Mouse (Mus musculus): ENCODE results near the gene Tmem62. TPM values are rescaled to one million over a fixed set of nuclear protein-coding genes. Genes with fewer than 3 reads are reported as not detected.
"Not testable (repeated sequence)": the region's sequence is repeated elsewhere in the genome, so short reads cannot be mapped to it uniquely, and the experiment has no call there.

Tmem62 gene
- polyA plus RNA-seq, 1 experiment from 2014 or later: 4.2 TPM

DNA sequence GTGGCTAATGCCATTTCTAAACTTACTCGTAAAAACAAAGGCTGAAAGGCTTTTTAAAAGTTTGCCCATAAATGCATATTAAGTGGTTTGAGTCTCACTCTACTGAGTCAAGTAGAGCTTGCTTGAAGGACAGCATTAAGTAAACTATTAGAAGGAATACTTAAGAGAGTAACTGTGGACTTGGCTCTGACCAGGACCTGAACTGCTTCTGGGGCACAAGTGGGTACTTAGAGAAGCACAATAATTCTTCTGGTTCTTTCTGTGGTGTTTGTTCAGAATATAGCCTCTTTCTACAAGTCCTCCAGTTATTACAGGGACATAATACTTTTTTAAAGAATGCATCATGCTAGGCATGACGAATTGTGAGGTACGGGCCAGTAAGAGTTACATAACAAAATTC lies 11.3 kb upstream of the Tmem62 start:
- Histone ChIP-seq H3K4me2 (replicated peaks; ENCODE audit: low read depth, low read length) (no peak overlapping the region), H3K27ac (ENCODE audit: low read length) (no peak overlapping the region), H3K4me3 (ENCODE audit: low read depth, low read length) (no peak overlapping the region), H3K27me3 (ENCODE audit: control insufficient read depth, insufficient read depth, low read length) (no peaks in the 10 kb centered on the region), H3K9me3 (ENCODE audit: control insufficient read depth, low read depth, low read length) (no peaks in the 10 kb centered on the region), H3K36me3 (ENCODE audit: control insufficient read depth, insufficient read depth, low read length) (no peaks in the 10 kb centered on the region), H3K4me1 (ENCODE audit: control insufficient read depth, insufficient read depth, low read length) (no peaks in the 10 kb centered on the region), H3K9ac (replicated peaks; ENCODE audit: low read depth, low read length) (no peak overlapping the region)
- no peak for ATAC-seq (ENCODE audit: insufficient number of reproducible peaks, insufficient read depth, low FRiP score, low read depth)
- WGBS: 90% methylated on average over 3 of the region's 3 CpGs

DNA sequence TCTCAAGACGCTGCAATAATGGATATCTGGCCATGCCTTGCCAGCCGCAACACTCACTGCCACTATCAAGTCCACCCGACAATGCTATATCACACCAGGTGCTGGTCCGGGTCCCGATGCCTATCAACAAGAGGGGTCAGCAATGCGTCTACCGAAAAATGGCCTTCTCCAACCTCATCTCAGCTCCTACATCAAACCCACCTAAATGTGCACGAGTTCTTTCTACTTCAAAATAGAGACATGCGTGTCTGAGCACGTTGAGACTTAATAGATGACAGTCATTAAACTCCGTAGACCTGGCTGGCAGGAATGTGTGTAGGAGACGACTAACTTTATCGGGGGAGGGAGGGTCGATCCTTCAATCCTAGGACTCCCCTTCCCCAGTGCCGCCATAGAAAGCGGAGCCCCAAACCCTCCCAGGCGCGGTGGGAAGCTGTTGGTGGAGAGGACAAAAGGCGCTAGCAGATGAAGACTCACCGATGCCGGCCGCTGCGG lies 6.7 kb upstream of the Tmem62 start:
- Histone ChIP-seq H3K4me2 (replicated peaks; ENCODE audit: low read depth, low read length) (peak overlapping the region; percentile 52), H3K4me3 (ENCODE audit: low read depth, low read length) (peak overlapping the region; percentile 82), H3K9ac (replicated peaks; ENCODE audit: low read depth, low read length) (peak overlapping the region; percentile 79), H3K36me3 (ENCODE audit: control insufficient read depth, insufficient read depth, low read length) (no peaks in the 10 kb centered on the region), H3K27ac (ENCODE audit: low read length) (peak overlapping the region; percentile 76), H3K4me1 (ENCODE audit: control insufficient read depth, insufficient read depth, low read length) (no peaks in the 10 kb centered on the region), H3K9me3 (ENCODE audit: control insufficient read depth, low read depth, low read length) (no peaks in the 10 kb centered on the region), H3K27me3 (ENCODE audit: control insufficient read depth, insufficient read depth, low read length) (no peaks in the 10 kb centered on the region)
- under 1% methylated on average over 22 of the region's 23 CpGs for WGBS
- 0 out of 2 replicates have a peak, but pooled peaks have one; percentile 60 for ATAC-seq (ENCODE audit: insufficient number of reproducible peaks, insufficient read depth, low FRiP score, low read depth)

DNA sequence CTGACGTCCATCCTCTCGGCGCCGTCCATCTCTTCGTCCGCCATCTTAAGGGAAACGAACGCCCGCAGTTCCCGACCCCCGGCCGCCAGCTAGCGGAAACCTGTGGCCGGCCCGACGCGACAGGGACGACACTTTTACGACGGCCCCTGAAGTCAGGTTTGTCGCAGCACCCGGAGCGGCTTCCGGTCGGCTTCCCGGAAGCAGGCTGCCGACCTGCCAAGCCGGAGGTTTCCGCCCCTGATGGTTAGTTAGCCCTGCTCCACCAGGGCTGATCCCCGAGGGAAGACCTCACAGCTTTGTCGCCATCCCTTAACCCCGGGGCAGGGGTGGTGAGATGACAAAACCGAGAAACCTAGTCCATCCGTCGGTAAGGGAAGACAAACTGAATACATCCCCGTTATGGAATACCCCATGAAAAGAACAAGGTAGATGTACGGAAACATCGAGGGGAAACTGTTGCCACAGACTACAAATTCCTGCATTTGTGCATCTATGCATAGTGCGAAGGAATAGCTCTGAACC lies 6.2 kb upstream of the Tmem62 start, which contains the start of gene Ubr1:
TSS of gene Ubr1 (minus strand) at position 157 of the 522 bp plus-strand sequence.
- Histone ChIP-seq H3K27me3 (ENCODE audit: control insufficient read depth, insufficient read depth, low read length) (no peaks in the 10 kb centered on the region), H3K9me3 (ENCODE audit: control insufficient read depth, low read depth, low read length) (no peaks in the 10 kb centered on the region), H3K4me3 (ENCODE audit: low read depth, low read length) (peak within 1 kb of the TSS; percentile 82), H3K9ac (replicated peaks; ENCODE audit: low read depth, low read length) (peak within 1 kb of the TSS; percentile 79), H3K27ac (ENCODE audit: low read length) (peak within 1 kb of the TSS; percentile 76), H3K4me2 (replicated peaks; ENCODE audit: low read depth, low read length) (peak within 1 kb of the TSS; percentile 52), H3K4me1 (ENCODE audit: control insufficient read depth, insufficient read depth, low read length) (no peaks in the 10 kb centered on the region), H3K36me3 (ENCODE audit: control insufficient read depth, insufficient read depth, low read length) (no peaks in the 10 kb centered on the region)
- peak; percentile 75; the same call in 1 of the 2 replicates for ATAC-seq (ENCODE audit: insufficient number of reproducible peaks, insufficient read depth, low FRiP score, low read depth)
- WGBS: under 1% methylated on average over 39 of the region's 39 CpGs

DNA sequence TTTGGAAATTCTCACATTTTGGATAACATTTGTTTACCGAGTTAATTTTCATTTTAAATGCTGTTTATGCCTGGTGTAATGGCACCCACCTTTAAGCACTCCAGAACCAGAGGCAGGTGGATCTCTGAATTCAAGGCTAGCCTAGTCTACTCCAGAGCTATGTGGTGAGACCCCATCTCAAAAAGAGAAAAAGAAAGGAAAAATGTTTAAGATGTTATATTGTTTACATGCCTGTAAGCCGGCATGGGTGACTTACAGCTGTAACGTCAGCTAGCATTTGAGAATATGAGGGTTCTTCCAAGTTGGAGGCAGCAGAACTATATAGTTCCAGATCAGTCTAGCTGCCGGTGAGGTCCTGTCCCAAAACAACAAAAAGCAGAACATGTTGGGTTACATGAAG lies 5.1 kb upstream of the Tmem62 start:
- Histone ChIP-seq H3K36me3 (ENCODE audit: control insufficient read depth, insufficient read depth, low read length) (no peaks in the 10 kb centered on the region), H3K4me3 (ENCODE audit: low read depth, low read length) (no peak overlapping the region), H3K27me3 (ENCODE audit: control insufficient read depth, insufficient read depth, low read length) (no peaks in the 10 kb centered on the region), H3K9ac (replicated peaks; ENCODE audit: low read depth, low read length) (no peak overlapping the region), H3K27ac (ENCODE audit: low read length) (no peak overlapping the region), H3K4me1 (ENCODE audit: control insufficient read depth, insufficient read depth, low read length) (no peaks in the 10 kb centered on the region), H3K4me2 (replicated peaks; ENCODE audit: low read depth, low read length) (no peak overlapping the region), H3K9me3 (ENCODE audit: control insufficient read depth, low read depth, low read length) (no peaks in the 10 kb centered on the region)
- ATAC-seq (ENCODE audit: insufficient number of reproducible peaks, insufficient read depth, low FRiP score, low read depth): no peak
- WGBS: 83% methylated on average over 4 of the region's 4 CpGs

DNA sequence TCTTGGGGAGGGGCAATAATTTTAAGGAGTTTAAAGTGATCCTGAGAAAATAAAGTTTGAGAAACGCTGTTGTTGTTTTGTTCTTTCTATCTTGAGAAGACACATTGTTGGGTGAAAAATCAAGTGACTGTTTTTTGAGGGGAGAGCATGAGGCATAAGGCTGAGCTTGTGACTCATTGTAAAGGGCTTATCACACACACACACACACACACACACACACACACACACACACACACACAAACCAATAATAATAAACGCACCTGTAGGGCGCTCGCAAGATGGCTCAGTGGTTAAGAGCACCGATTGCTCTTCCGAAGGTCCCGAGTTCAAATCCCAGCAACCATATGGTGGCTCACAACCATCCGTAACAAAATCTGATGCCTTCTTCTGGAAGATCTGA lies 4.6 kb upstream of the Tmem62 start:
- H3K27me3 ChIP-seq (ENCODE audit: control insufficient read depth, insufficient read depth, low read length): not testable (repeated sequence)

DNA sequence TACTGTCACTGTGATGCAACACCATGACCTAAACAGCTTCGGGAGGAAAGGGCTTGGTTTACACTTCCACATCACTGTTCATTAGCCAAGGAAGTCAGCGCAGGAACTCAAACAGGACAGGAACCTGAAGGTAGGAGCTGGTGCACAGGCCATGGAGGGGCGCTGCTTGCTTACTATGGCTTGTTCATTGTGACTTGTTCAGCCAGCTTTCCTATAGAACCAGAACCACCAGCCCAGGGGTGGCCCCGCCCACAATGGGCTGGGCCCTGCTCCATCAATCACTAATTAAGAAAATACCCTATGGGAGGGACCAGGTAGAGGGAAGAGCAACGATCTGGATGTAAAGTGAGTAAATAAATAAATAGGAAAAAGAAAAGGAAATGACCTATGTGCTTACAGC lies 3.9 kb upstream of the Tmem62 start:
- H3K27ac ChIP-seq (ENCODE audit: low read length): no peak overlapping the region
- ATAC-seq (ENCODE audit: insufficient number of reproducible peaks, insufficient read depth, low FRiP score, low read depth): no peak
- no peak overlapping the region for H3K4me2 ChIP-seq (replicated peaks; ENCODE audit: low read depth, low read length)

More for the DNA sequence above, 4.6 kb upstream of the Tmem62 start:
- WGBS: 93% methylated on average over 8 of the region's 8 CpGs
- not testable (repeated sequence) for H3K36me3 ChIP-seq (ENCODE audit: control insufficient read depth, insufficient read depth, low read length); H3K9me3 ChIP-seq (ENCODE audit: control insufficient read depth, low read depth, low read length); H3K4me3 ChIP-seq (ENCODE audit: low read depth, low read length); H3K9ac ChIP-seq (replicated peaks; ENCODE audit: low read depth, low read length); ATAC-seq (ENCODE audit: insufficient number of reproducible peaks, insufficient read depth, low FRiP score, low read depth); H3K4me2 ChIP-seq (replicated peaks; ENCODE audit: low read depth, low read length); H3K4me1 ChIP-seq (ENCODE audit: control insufficient read depth, insufficient read depth, low read length); H3K27ac ChIP-seq (ENCODE audit: low read length)

DNA sequence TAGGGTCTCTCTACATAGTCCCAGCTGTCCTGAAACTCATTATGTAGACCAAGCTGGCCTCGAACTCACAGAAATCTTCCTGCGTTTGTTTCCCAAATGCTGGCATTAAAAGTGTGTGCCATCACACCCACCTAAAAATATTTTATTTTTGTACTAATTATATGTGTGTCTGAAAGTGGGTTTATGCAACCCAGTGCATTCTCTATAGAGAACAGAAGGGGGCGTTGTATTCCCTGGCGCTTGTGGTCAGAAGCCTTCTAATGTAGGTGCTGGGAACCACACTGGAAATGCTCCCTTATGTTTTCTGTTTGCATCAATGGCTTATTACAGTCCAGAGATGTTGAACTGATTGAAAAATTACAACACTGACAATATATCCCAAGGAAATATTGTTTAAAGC lies 509 bp upstream of the Tmem62 start:
- ATAC-seq (ENCODE audit: insufficient number of reproducible peaks, insufficient read depth, low FRiP score, low read depth): no peak
- Histone ChIP-seq H3K4me2 (replicated peaks; ENCODE audit: low read depth, low read length) (0 out of 2 replicates have a peak overlapping the region, but pooled peaks have one; percentile 15), H3K9me3 (ENCODE audit: control insufficient read depth, low read depth, low read length) (no peaks in the 10 kb centered on the region), H3K36me3 (ENCODE audit: control insufficient read depth, insufficient read depth, low read length) (no peaks in the 10 kb centered on the region), H3K9ac (replicated peaks; ENCODE audit: low read depth, low read length) (no peak overlapping the region), H3K4me1 (ENCODE audit: control insufficient read depth, insufficient read depth, low read length) (no peaks in the 10 kb centered on the region), H3K27ac (ENCODE audit: low read length) (no peak overlapping the region), H3K4me3 (ENCODE audit: low read depth, low read length) (no peak overlapping the region; the same call in 1 of the 2 replicates), H3K27me3 (ENCODE audit: control insufficient read depth, insufficient read depth, low read length) (no peaks in the 10 kb centered on the region)
- 41% methylated on average over 4 of the region's 4 CpGs for WGBS

More for the DNA sequence above, 3.9 kb upstream of the Tmem62 start:
- 21% methylated on average over 5 of the region's 5 CpGs for WGBS
- H3K36me3 ChIP-seq (ENCODE audit: control insufficient read depth, insufficient read depth, low read length): no peaks in the 10 kb centered on the region
- no peaks in the 10 kb centered on the region for H3K9me3 ChIP-seq (ENCODE audit: control insufficient read depth, low read depth, low read length)
- no peak overlapping the region for H3K9ac ChIP-seq (replicated peaks; ENCODE audit: low read depth, low read length)
- H3K4me1 ChIP-seq (ENCODE audit: control insufficient read depth, insufficient read depth, low read length): no peaks in the 10 kb centered on the region
- H3K4me3 ChIP-seq (ENCODE audit: low read depth, low read length): no peak overlapping the region
- H3K27me3 ChIP-seq (ENCODE audit: control insufficient read depth, insufficient read depth, low read length): no peaks in the 10 kb centered on the region

DNA sequence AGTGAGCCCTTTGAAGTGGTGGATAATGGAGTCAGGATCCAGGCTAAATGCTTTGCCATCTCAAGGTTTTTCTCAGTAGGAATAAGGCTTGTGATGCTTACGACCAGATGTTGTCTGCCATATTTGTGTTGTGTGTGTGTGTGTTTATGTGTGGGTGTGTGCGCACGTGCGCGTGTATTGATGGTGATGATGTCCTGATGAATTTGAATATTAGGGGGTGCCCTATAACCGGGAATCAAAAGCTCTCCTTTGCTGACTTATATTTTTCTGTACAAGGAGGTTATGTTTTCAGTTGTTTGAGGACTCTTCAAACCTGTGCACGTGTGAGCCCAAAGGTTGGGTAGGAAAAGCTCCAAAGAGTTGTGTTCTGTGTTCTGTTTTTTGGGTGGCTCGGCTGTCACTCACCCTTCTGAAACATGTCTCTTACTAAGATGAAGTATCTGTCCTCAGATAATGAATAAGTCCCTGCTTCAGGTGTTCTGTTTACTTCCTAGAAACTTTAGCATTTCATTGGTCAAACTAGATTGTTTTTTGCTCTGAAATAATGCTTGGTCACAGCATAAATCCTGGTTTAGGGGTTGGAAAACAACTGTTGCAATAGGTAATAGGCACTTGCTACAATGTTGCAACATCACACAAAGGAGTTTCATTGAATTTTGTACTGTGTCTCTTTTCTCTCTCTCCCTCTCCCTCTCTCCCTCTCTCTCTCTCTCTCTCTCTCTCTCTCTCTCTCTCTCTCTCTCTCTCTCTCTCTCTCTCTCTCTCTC lies 1.3 kb downstream of the Tmem62 start:
- peak overlapping the region; percentile 72 for H3K4me2 ChIP-seq (replicated peaks; ENCODE audit: low read depth, low read length)
- WGBS: 81% methylated on average over 8 of the region's 8 CpGs
- H3K27me3 ChIP-seq (ENCODE audit: control insufficient read depth, insufficient read depth, low read length): no peaks in the 10 kb centered on the region
- H3K9me3 ChIP-seq (ENCODE audit: control insufficient read depth, low read depth, low read length): no peaks in the 10 kb centered on the region
- H3K4me1 ChIP-seq (ENCODE audit: control insufficient read depth, insufficient read depth, low read length): no peaks in the 10 kb centered on the region
- H3K4me3 ChIP-seq (ENCODE audit: low read depth, low read length): peak overlapping the region; percentile 66
- H3K36me3 ChIP-seq (ENCODE audit: control insufficient read depth, insufficient read depth, low read length): no peaks in the 10 kb centered on the region
- 0 out of 2 replicates have a peak overlapping the region, but pooled peaks have one; percentile 37 for H3K9ac ChIP-seq (replicated peaks; ENCODE audit: low read depth, low read length)
- no peak overlapping the region; the same call in 1 of the 2 replicates for H3K27ac ChIP-seq (ENCODE audit: low read length)
- no peak for ATAC-seq (ENCODE audit: insufficient number of reproducible peaks, insufficient read depth, low FRiP score, low read depth)
